Mouse (Mus musculus) forebrain, embryonic 16.5 days (tissue): Measurements from ENCODE around the gene Pawr. TPM values are rescaled to one million over a fixed set of nuclear protein-coding genes. Genes with fewer than 3 reads are reported as not detected.
A peak's percentile ranks its signal among the peaks of the same experiment; 100 is the strongest.
"Not testable (repeated sequence)": the region's sequence is repeated elsewhere in the genome, so short reads cannot be mapped to it uniquely, and the experiment has no call there.

Experiments used
- ATAC-seq: fragments of 200-750 bp; cut with Nextera tagmentation; 2 replicates; pipeline ENCODE4 v1.8.0; 2017; ENCODE audit warnings: mild to moderate bottlenecking, moderate library complexity
- H3K27ac ChIP-seq: fragments of 300-500 bp; sonication (generic); 2 replicates; pipeline ENCODE4 v1.5.1; 2014; ENCODE audit warnings: low read length, control low read depth
- H3K27me3 ChIP-seq: fragments of 300-500 bp; sonication (generic); replicated peaks from 2 replicates; pipeline ENCODE4 v1.6.1; 2014; ENCODE audit warnings: low read length; ENCODE audit not compliant: control insufficient read depth, insufficient read depth
- H3K36me3 ChIP-seq: fragments of 300-500 bp; sonication (generic); 2 replicates; pipeline ENCODE4 v1.6.1; 2014; ENCODE audit not compliant: control insufficient read depth, insufficient read depth
- H3K4me1 ChIP-seq: fragments of 300-500 bp; sonication (generic); replicated peaks from 2 replicates; pipeline ENCODE4 v1.6.1; 2014; ENCODE audit warnings: low read length; ENCODE audit not compliant: control insufficient read depth, insufficient read depth
- H3K4me2 ChIP-seq: fragments of 300-500 bp; sonication (generic); 2 replicates; pipeline ENCODE4 v1.6.1; 2014; ENCODE audit warnings: mild to moderate bottlenecking, low read length, control low read depth
- H3K4me3 ChIP-seq: fragments of 300-500 bp; sonication (generic); replicated peaks from 2 replicates; pipeline ENCODE4 v1.5.1; 2014; ENCODE audit warnings: mild to moderate bottlenecking, low read length, control low read depth
- H3K9ac ChIP-seq: fragments of 300-500 bp; sonication (generic); replicated peaks from 2 replicates; pipeline ENCODE4 v1.6.1; 2014; ENCODE audit warnings: low read depth, low read length, control low read depth
- H3K9me3 ChIP-seq: fragments of 300-500 bp; sonication (generic); 2 replicates; pipeline ENCODE4 v1.6.1; 2016; ENCODE audit warnings: low read length; ENCODE audit not compliant: control insufficient read depth
- WGBS: fragments of 180-500 bp; shearing (Covaris S2); extraction: QIAGEN DNeasy Blood & Tissue Kit; methylation state at CpG from one replicate; pipeline ENCODE4 v1.1.7; 2014; 5-methylcytosine and 5-hydroxymethylcytosine counted together
- polyA plus RNA-seq: library from polyadenylated mRNA; unstranded; fragments of >200 nt; fragmentation: Nextera tagmentation; extraction: Ambion mirVana; gene quantifications from 2 replicates; pipeline ENCODE4 v1.2.1, GENCODE M21; 2015

Pawr gene
- polyA plus RNA-seq, 1 experiment from 2014 or later: 2.2 TPM

- Histone ChIP-seq H3K36me3 (no peaks in the 10 kb centered on the region), H3K4me1 (no peaks in the 10 kb centered on the region), H3K4me3 (no peak overlapping the region), H3K4me2 (no peak overlapping the region), H3K9me3 (peaks cover 3% of the 10 kb centered on the region; the same call in 1 of the 2 replicates), H3K27me3 (no peaks in the 10 kb centered on the region), H3K9ac (no peak overlapping the region), H3K27ac (no peak overlapping the region)
- no peak for ATAC-seq
These were observed 11.8 kb downstream of the Pawr start for GRCm38 (mm10) chr10:108343734-108344133.

- H3K27me3 ChIP-seq: no peaks in the 10 kb centered on the region
- no peak overlapping the region for H3K4me2 ChIP-seq
- H3K27ac ChIP-seq: no peak overlapping the region
- no peak overlapping the region for H3K9ac ChIP-seq
- no peak for ATAC-seq
- H3K36me3 ChIP-seq: no peaks in the 10 kb centered on the region
- peaks cover 3% of the 10 kb centered on the region; the same call in 1 of the 2 replicates for H3K9me3 ChIP-seq
- H3K4me1 ChIP-seq: no peaks in the 10 kb centered on the region
- H3K4me3 ChIP-seq: no peak overlapping the region
- WGBS: 94% methylated on average over 9 of the region's 9 CpGs
These were observed 13.2 kb downstream of the Pawr start for GRCm38 (mm10) chr10:108345123-108345522.

GRCm38 (mm10) chr10:108346301-108346700 lies 14.4 kb downstream of the Pawr start:
- not testable (repeated sequence) for ATAC-seq, H3K36me3 ChIP-seq, H3K4me1 ChIP-seq, H3K9ac ChIP-seq, H3K4me2 ChIP-seq, H3K4me3 ChIP-seq, H3K9me3 ChIP-seq, H3K27ac ChIP-seq, H3K27me3 ChIP-seq
- 97% methylated on average over 4 of the region's 4 CpGs for WGBS

- Histone ChIP-seq H3K27me3 (no peaks in the 10 kb centered on the region), H3K4me2 (no peak overlapping the region), H3K27ac (no peak overlapping the region), H3K36me3 (no peaks in the 10 kb centered on the region), H3K4me1 (0 out of 2 replicates have a peak, but pooled peaks cover 3% of the 10 kb centered on the region), H3K9me3 (peaks cover 3% of the 10 kb centered on the region; the same call in 1 of the 2 replicates), H3K9ac (no peak overlapping the region), H3K4me3 (no peak overlapping the region)
- ATAC-seq: no peak
- WGBS: 78% methylated on average over 9 of the region's 9 CpGs
These were observed 18.5 kb downstream of the Pawr start for GRCm38 (mm10) chr10:108350125-108351070.

GRCm38 (mm10) chr10:108352944-108353343 lies 21.0 kb downstream of the Pawr start:
- H3K4me1 ChIP-seq: 0 out of 2 replicates have a peak, but pooled peaks cover 3% of the 10 kb centered on the region
- H3K4me2 ChIP-seq: no peak overlapping the region
- no peak overlapping the region for H3K4me3 ChIP-seq
- H3K9ac ChIP-seq: no peak overlapping the region
- H3K9me3 ChIP-seq: no peaks in the 10 kb centered on the region
- no peaks in the 10 kb centered on the region for H3K27me3 ChIP-seq
- no peak for ATAC-seq
- 82% methylated on average over 10 of the region's 10 CpGs for WGBS
- H3K36me3 ChIP-seq: no peaks in the 10 kb centered on the region
- H3K27ac ChIP-seq: no peak overlapping the region

GRCm38 (mm10) chr10:108354726-108355391 lies 22.9 kb downstream of the Pawr start:
- Histone ChIP-seq H3K36me3 (no peaks in the 10 kb centered on the region), H3K4me3 (no peak overlapping the region), H3K27me3 (no peaks in the 10 kb centered on the region), H3K4me2 (no peak overlapping the region), H3K4me1 (0 out of 2 replicates have a peak, but pooled peaks cover 3% of the 10 kb centered on the region), H3K9ac (no peak overlapping the region), H3K9me3 (0 out of 2 replicates have a peak, but pooled peaks cover 3% of the 10 kb centered on the region), H3K27ac (no peak overlapping the region)
- ATAC-seq: 0 out of 2 replicates have a peak, but pooled peaks have one; percentile 18
- 12% methylated on average over 10 of the region's 10 CpGs for WGBS

- no peak overlapping the region for H3K4me2 ChIP-seq
- 0 out of 2 replicates have a peak, but pooled peaks cover 3% of the 10 kb centered on the region for H3K4me1 ChIP-seq
- H3K27me3 ChIP-seq: no peaks in the 10 kb centered on the region
- no peak overlapping the region for H3K9ac ChIP-seq
- ATAC-seq: no peak
- H3K4me3 ChIP-seq: no peak overlapping the region
- H3K27ac ChIP-seq: no peak overlapping the region
- 71% methylated on average over 3 of the region's 3 CpGs for WGBS
- no peaks in the 10 kb centered on the region for H3K36me3 ChIP-seq
- 0 out of 2 replicates have a peak, but pooled peaks cover 3% of the 10 kb centered on the region for H3K9me3 ChIP-seq
These were observed 23.5 kb downstream of the Pawr start for GRCm38 (mm10) chr10:108355392-108355775.

GRCm38 (mm10) chr10:108356601-108357187 lies 24.8 kb downstream of the Pawr start:
- Histone ChIP-seq H3K27ac (no peak overlapping the region), H3K4me1 (peaks cover 4% of the 10 kb centered on the region), H3K4me3 (no peak overlapping the region), H3K9ac (no peak overlapping the region), H3K9me3 (0 out of 2 replicates have a peak, but pooled peaks cover 3% of the 10 kb centered on the region), H3K36me3 (no peaks in the 10 kb centered on the region), H3K27me3 (no peaks in the 10 kb centered on the region), H3K4me2 (no peak overlapping the region)
- no peak for ATAC-seq
- WGBS: 94% methylated on average over 12 of the region's 12 CpGs

- WGBS: 82% methylated on average over 16 of the region's 16 CpGs
- ATAC-seq: no peak
- Histone ChIP-seq H3K9ac (no peak overlapping the region), H3K36me3 (no peaks in the 10 kb centered on the region), H3K4me1 (peaks cover 11% of the 10 kb centered on the region), H3K27ac (no peak overlapping the region), H3K4me3 (no peak overlapping the region), H3K4me2 (no peak overlapping the region), H3K9me3 (0 out of 2 replicates have a peak, but pooled peaks cover 3% of the 10 kb centered on the region), H3K27me3 (no peaks in the 10 kb centered on the region)
These were observed 28.1 kb downstream of the Pawr start for GRCm38 (mm10) chr10:108359974-108360373.
